Mouse (Mus musculus): ENCODE measurements around the gene Taar7b. TPM values are rescaled to one million over a fixed set of nuclear protein-coding genes. Genes with fewer than 3 reads are reported as not detected.

Taar7b gene
- total and polyA plus RNA-seq, 2 experiments from 2014 or later: not detected

DNA sequence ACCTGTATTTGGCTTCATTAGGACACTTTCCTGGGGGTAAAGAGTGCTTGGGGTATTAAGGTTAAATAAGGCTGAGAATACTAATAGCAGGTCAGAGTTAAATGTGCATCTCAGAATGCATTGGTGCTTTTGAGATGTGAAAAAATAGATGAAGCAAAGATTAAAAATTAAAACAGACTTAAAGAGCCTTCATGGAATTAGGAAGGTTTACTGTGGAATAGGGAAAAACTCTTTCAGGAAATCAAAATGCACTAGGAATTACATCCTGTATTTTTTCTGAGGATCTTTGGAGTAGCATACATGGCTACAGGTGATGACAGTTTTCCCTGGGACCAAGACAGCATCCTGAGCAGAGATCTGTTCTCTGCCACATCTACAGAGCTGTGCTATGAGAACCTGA is 27.2 kb downstream of the Taar7b start, which contains the start of gene Taar7d:
Taar7d (plus strand) TSS at position 301 of the 400 bp plus-strand sequence.
- ATAC-seq (ENCODE audit: insufficient read depth, low read depth): no peak
- Histone ChIP-seq H3K36me3 (replicated peaks; ENCODE audit: control insufficient read depth, insufficient read depth, low read length) (no peaks in the 10 kb centered on the region), H3K4me2 (ENCODE audit: low read depth, low read length) (no peak within 1 kb of the TSS), H3K27ac (ENCODE audit: low read depth) (no peak within 1 kb of the TSS), H3K9ac (replicated peaks; ENCODE audit: low read depth, low read length) (no peak within 1 kb of the TSS), H3K9me3 (replicated peaks; ENCODE audit: control insufficient read depth, low read length) (no peaks in the 10 kb centered on the region), H3K4me1 (ENCODE audit: control insufficient read depth, insufficient read depth) (no peaks in the 10 kb centered on the region), H3K27me3 (ENCODE audit: control insufficient read depth, insufficient read depth, low read length) (no peaks in the 10 kb centered on the region), H3K4me3 (ENCODE audit: low read depth, low read length) (no peak within 1 kb of the TSS)
- TF ChIP-seq EP300 (IDR thresholded peaks at IDR 0.05; ENCODE audit: low read depth): no peak
- no peak for TF ChIP-seq CTCF (IDR thresholded peaks at IDR 0.05; ENCODE audit: low read depth)
- no peak for DNase-seq (ENCODE audit: low spot score)

DNA sequence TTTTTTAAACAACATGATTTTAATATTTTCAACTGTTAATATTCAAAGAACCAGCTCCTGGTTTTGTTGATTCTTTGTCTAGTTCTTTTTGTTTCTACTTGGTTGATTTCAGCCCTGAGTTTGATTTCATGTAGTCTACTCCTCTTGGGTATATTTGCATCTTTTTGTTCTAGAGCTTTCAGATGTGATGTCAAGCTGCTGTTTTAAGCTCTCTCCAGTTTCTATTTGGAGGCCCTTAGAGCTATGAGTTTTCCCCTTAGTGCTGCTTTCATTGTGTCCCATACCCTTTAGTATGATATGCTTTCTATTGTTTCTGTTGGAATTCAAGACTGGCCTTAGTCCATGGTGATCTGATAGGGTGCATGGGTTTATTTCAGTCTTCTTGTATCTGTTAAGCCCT is 31.6 kb downstream of the Taar7b start:
- no peaks in the 10 kb centered on the region for H3K9me3 ChIP-seq (replicated peaks; ENCODE audit: control insufficient read depth, low read length)
- no peaks in the 10 kb centered on the region for H3K27me3 ChIP-seq (ENCODE audit: control insufficient read depth, insufficient read depth, low read length)
- H3K4me1 ChIP-seq (ENCODE audit: control insufficient read depth, insufficient read depth): no peaks in the 10 kb centered on the region
- no peak for TF ChIP-seq CTCF (IDR thresholded peaks at IDR 0.05; ENCODE audit: low read depth)
- ATAC-seq (ENCODE audit: insufficient read depth, low read depth): no peak
- no peak overlapping the region for H3K4me3 ChIP-seq (ENCODE audit: low read depth, low read length)
- no peak for DNase-seq (ENCODE audit: low spot score)
- H3K27ac ChIP-seq (ENCODE audit: low read depth): no peak overlapping the region
- no peak overlapping the region for H3K9ac ChIP-seq (replicated peaks; ENCODE audit: low read depth, low read length)
- no peaks in the 10 kb centered on the region for H3K36me3 ChIP-seq (replicated peaks; ENCODE audit: control insufficient read depth, insufficient read depth, low read length)
- no peak overlapping the region for H3K4me2 ChIP-seq (ENCODE audit: low read depth, low read length)

DNA sequence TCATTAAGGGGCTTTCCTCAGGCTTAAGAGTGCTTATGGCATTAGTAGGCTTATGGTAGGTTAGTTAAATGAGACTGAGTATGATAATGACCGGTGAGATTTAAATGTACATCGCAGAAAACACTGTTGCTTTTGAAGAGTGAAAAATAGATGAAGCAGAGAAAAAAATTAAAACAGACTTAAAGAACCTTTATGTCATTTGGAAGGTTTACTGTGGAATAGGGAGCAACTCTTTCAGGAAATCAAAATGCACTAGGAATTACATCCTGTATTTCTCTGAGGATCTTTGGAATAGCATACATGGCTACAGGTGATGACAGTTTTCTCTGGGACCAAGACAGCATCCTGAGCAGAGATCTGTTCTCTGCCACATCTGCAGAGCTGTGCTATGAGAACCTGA is 37.6 kb downstream of the Taar7b start, which contains the start of gene Taar7e:
Taar7e (plus strand) TSS at position 301 of the 400 bp plus-strand sequence.
- DNase-seq (ENCODE audit: low spot score): no peak
- Histone ChIP-seq H3K9ac (replicated peaks; ENCODE audit: low read depth, low read length) (no peak within 1 kb of the TSS), H3K9me3 (replicated peaks; ENCODE audit: control insufficient read depth, low read length) (no peaks in the 10 kb centered on the region), H3K4me3 (ENCODE audit: low read depth, low read length) (no peak within 1 kb of the TSS), H3K4me2 (ENCODE audit: low read depth, low read length) (no peak within 1 kb of the TSS), H3K27ac (ENCODE audit: low read depth) (no peak within 1 kb of the TSS), H3K27me3 (ENCODE audit: control insufficient read depth, insufficient read depth, low read length) (no peaks in the 10 kb centered on the region), H3K36me3 (replicated peaks; ENCODE audit: control insufficient read depth, insufficient read depth, low read length) (no peaks in the 10 kb centered on the region), H3K4me1 (ENCODE audit: control insufficient read depth, insufficient read depth) (no peaks in the 10 kb centered on the region)
- 88% methylated on average over 2 of the region's 2 CpGs for WGBS
- TF ChIP-seq CTCF (IDR thresholded peaks at IDR 0.05; ENCODE audit: low read depth): no peak
- no peak for TF ChIP-seq EP300 (IDR thresholded peaks at IDR 0.05; ENCODE audit: low read depth)
- no peak for ATAC-seq (ENCODE audit: insufficient read depth, low read depth)

- H3K4me3 ChIP-seq (ENCODE audit: low read depth, low read length): no peak overlapping the region
- TF ChIP-seq CTCF (IDR thresholded peaks at IDR 0.05; ENCODE audit: low read depth) (no peak), EP300 (IDR thresholded peaks at IDR 0.05; ENCODE audit: low read depth) (no peak)
- DNase-seq (ENCODE audit: low spot score) (no peak), ATAC-seq (ENCODE audit: insufficient read depth, low read depth) (no peak)
- 42% methylated on average over 2 of the region's 2 CpGs for WGBS
- H3K4me1 ChIP-seq (ENCODE audit: control insufficient read depth, insufficient read depth): no peaks in the 10 kb centered on the region
- no peaks in the 10 kb centered on the region for H3K27me3 ChIP-seq (ENCODE audit: control insufficient read depth, insufficient read depth, low read length)
- no peaks in the 10 kb centered on the region for H3K36me3 ChIP-seq (replicated peaks; ENCODE audit: control insufficient read depth, insufficient read depth, low read length)
- H3K9ac ChIP-seq (replicated peaks; ENCODE audit: low read depth, low read length): no peak overlapping the region
- no peaks in the 10 kb centered on the region for H3K9me3 ChIP-seq (replicated peaks; ENCODE audit: control insufficient read depth, low read length)
- H3K4me2 ChIP-seq (ENCODE audit: low read depth, low read length): no peak overlapping the region
- no peak overlapping the region for H3K27ac ChIP-seq (ENCODE audit: low read depth)
Observed at GRCm38 (mm10) chr10:24040120-24040869, 40.6 kb downstream of the Taar7b start.

DNA sequence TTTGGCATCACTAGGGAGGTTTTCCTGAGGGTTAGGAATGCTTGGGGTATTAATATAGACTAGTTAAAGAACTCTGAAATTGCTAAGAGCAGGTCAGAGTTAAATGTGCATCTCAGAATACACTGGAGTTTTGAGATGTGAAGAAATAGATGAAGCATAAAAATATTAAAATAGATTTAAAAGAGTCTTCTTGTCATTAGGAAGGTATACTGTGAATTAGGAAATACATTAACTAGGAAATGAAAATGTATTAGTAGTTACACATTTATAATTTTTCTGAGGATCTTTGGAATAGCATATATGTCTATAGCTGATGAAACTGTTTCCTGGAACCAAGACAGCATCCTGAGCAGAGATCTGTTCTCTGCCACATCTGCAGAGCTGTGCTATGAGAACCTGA is 49.5 kb downstream of the Taar7b start, which contains the start of gene Taar7f:
Taar7f (plus strand) TSS at position 301 of the 400 bp plus-strand sequence.
- Histone ChIP-seq H3K27me3 (ENCODE audit: control insufficient read depth, insufficient read depth, low read length) (no peaks in the 10 kb centered on the region), H3K27ac (ENCODE audit: low read depth) (no peak within 1 kb of the TSS), H3K9me3 (replicated peaks; ENCODE audit: control insufficient read depth, low read length) (no peaks in the 10 kb centered on the region), H3K36me3 (replicated peaks; ENCODE audit: control insufficient read depth, insufficient read depth, low read length) (no peaks in the 10 kb centered on the region), H3K4me3 (ENCODE audit: low read depth, low read length) (no peak within 1 kb of the TSS), H3K4me2 (ENCODE audit: low read depth, low read length) (no peak within 1 kb of the TSS), H3K9ac (replicated peaks; ENCODE audit: low read depth, low read length) (no peak within 1 kb of the TSS), H3K4me1 (ENCODE audit: control insufficient read depth, insufficient read depth) (no peaks in the 10 kb centered on the region)
- no peak for TF ChIP-seq EP300 (IDR thresholded peaks at IDR 0.05; ENCODE audit: low read depth)
- no peak for TF ChIP-seq CTCF (IDR thresholded peaks at IDR 0.05; ENCODE audit: low read depth)
- no peak for DNase-seq (ENCODE audit: low spot score)
- no peak for ATAC-seq (ENCODE audit: insufficient read depth, low read depth)

Other genes starting within 250 kb of the Taar7b start
- gene Rps12, start 212.7 kb upstream of the Taar7b start, total RNA-seq (2014; rRNA removed; ENCODE audit: low replicate concordance): 2,923 and 3,021 TPM in 2 replicates
- 83.1 and 86.0 TPM in 2 replicates for gene Rps12, start 212.7 kb upstream of the Taar7b start, polyA plus RNA-seq (2015; fragmentation: Nextera tagmentation; extraction: Ambion mirVana)
- gene Slc18b1, start 203.0 kb upstream of the Taar7b start, total RNA-seq (2014; rRNA removed; ENCODE audit: low replicate concordance): 7.2 and 10.1 TPM in 2 replicates
- 4.6 and 5.4 TPM in 2 replicates for gene Slc18b1, start 203.0 kb upstream of the Taar7b start, polyA plus RNA-seq (2015; fragmentation: Nextera tagmentation; extraction: Ambion mirVana)
- gene Vnn3, start 148.5 kb upstream of the Taar7b start, total RNA-seq (2014; rRNA removed; ENCODE audit: low replicate concordance): 0.62 TPM in 1 of 2 replicates, not detected in the other
- gene Vnn3, start 148.5 kb upstream of the Taar7b start, polyA plus RNA-seq (2015; fragmentation: Nextera tagmentation; extraction: Ambion mirVana): 0.08 and 0.12 TPM in 2 replicates
- gene Vnn1, start 105.3 kb upstream of the Taar7b start, total RNA-seq (2014; rRNA removed; ENCODE audit: low replicate concordance): 3.4 and 7.3 TPM in 2 replicates
- 0.68 and 0.74 TPM in 2 replicates for gene Vnn1, start 105.3 kb upstream of the Taar7b start, polyA plus RNA-seq (2015; fragmentation: Nextera tagmentation; extraction: Ambion mirVana)
- gene Taar1, start 79.6 kb upstream of the Taar7b start, total RNA-seq (2014; rRNA removed; ENCODE audit: low replicate concordance): not detected in 2 replicates
- gene Taar1, start 79.6 kb upstream of the Taar7b start, polyA plus RNA-seq (2015; fragmentation: Nextera tagmentation; extraction: Ambion mirVana): not detected in 2 replicates
- not detected in 2 replicates for gene Taar2, start 61.4 kb upstream of the Taar7b start, total RNA-seq (2014; rRNA removed; ENCODE audit: low replicate concordance)
- gene Taar2, start 61.4 kb upstream of the Taar7b start, polyA plus RNA-seq (2015; fragmentation: Nextera tagmentation; extraction: Ambion mirVana): not detected in 2 replicates
- gene Taar3, start 50.4 kb upstream of the Taar7b start, total RNA-seq (2014; rRNA removed; ENCODE audit: low replicate concordance): not detected in 2 replicates
- not detected in 2 replicates for gene Taar3, start 50.4 kb upstream of the Taar7b start, polyA plus RNA-seq (2015; fragmentation: Nextera tagmentation; extraction: Ambion mirVana)
- not detected in 2 replicates for gene Taar4, start 39.4 kb upstream of the Taar7b start, total RNA-seq (2014; rRNA removed; ENCODE audit: low replicate concordance)
- gene Taar4, start 39.4 kb upstream of the Taar7b start, polyA plus RNA-seq (2015; fragmentation: Nextera tagmentation; extraction: Ambion mirVana): not detected in 2 replicates
- not detected in 2 replicates for gene Taar5, start 29.2 kb upstream of the Taar7b start, total RNA-seq (2014; rRNA removed; ENCODE audit: low replicate concordance)
- not detected in 2 replicates for gene Taar5, start 29.2 kb upstream of the Taar7b start, polyA plus RNA-seq (2015; fragmentation: Nextera tagmentation; extraction: Ambion mirVana)
- gene Taar6, start 14.3 kb upstream of the Taar7b start, total RNA-seq (2014; rRNA removed; ENCODE audit: low replicate concordance): not detected in 2 replicates
- gene Taar6, start 14.3 kb upstream of the Taar7b start, polyA plus RNA-seq (2015; fragmentation: Nextera tagmentation; extraction: Ambion mirVana): not detected in 2 replicates
- not detected in 2 replicates for gene Taar7a, start 6.5 kb upstream of the Taar7b start, total RNA-seq (2014; rRNA removed; ENCODE audit: low replicate concordance)
- gene Taar7a, start 6.5 kb upstream of the Taar7b start, polyA plus RNA-seq (2015; fragmentation: Nextera tagmentation; extraction: Ambion mirVana): not detected in 2 replicates
- gene Taar7d, start 27.3 kb downstream of the Taar7b start, total RNA-seq (2014; rRNA removed; ENCODE audit: low replicate concordance): not detected in 2 replicates
- gene Taar7d, start 27.3 kb downstream of the Taar7b start, polyA plus RNA-seq (2015; fragmentation: Nextera tagmentation; extraction: Ambion mirVana): not detected in 2 replicates
- gene Taar7e, start 37.7 kb downstream of the Taar7b start, total RNA-seq (2014; rRNA removed; ENCODE audit: low replicate concordance): not detected in 2 replicates
- not detected in 2 replicates for gene Taar7e, start 37.7 kb downstream of the Taar7b start, polyA plus RNA-seq (2015; fragmentation: Nextera tagmentation; extraction: Ambion mirVana)
- not detected in 2 replicates for gene Taar7f, start 49.6 kb downstream of the Taar7b start, total RNA-seq (2014; rRNA removed; ENCODE audit: low replicate concordance)
- gene Taar7f, start 49.6 kb downstream of the Taar7b start, polyA plus RNA-seq (2015; fragmentation: Nextera tagmentation; extraction: Ambion mirVana): not detected in 2 replicates
- gene Taar8a, start 76.6 kb downstream of the Taar7b start, total RNA-seq (2014; rRNA removed; ENCODE audit: low replicate concordance): not detected in 2 replicates
- gene Taar8a, start 76.6 kb downstream of the Taar7b start, polyA plus RNA-seq (2015; fragmentation: Nextera tagmentation; extraction: Ambion mirVana): not detected in 2 replicates
- not detected in 2 replicates for gene Taar8b, start 92.4 kb downstream of the Taar7b start, total RNA-seq (2014; rRNA removed; ENCODE audit: low replicate concordance)
- gene Taar8b, start 92.4 kb downstream of the Taar7b start, polyA plus RNA-seq (2015; fragmentation: Nextera tagmentation; extraction: Ambion mirVana): not detected in 2 replicates
- not detected in 2 replicates for gene Taar8c, start 102.0 kb downstream of the Taar7b start, total RNA-seq (2014; rRNA removed; ENCODE audit: low replicate concordance)
- gene Taar8c, start 102.0 kb downstream of the Taar7b start, polyA plus RNA-seq (2015; fragmentation: Nextera tagmentation; extraction: Ambion mirVana): not detected in 2 replicates
- not detected in 2 replicates for gene Taar9, start 109.6 kb downstream of the Taar7b start, total RNA-seq (2014; rRNA removed; ENCODE audit: low replicate concordance)
- not detected in 2 replicates for gene Taar9, start 109.6 kb downstream of the Taar7b start, polyA plus RNA-seq (2015; fragmentation: Nextera tagmentation; extraction: Ambion mirVana)
- 30.1 and 35.6 TPM in 2 replicates for gene Stx7, start 149.4 kb downstream of the Taar7b start, total RNA-seq (2014; rRNA removed; ENCODE audit: low replicate concordance)
- gene Stx7, start 149.4 kb downstream of the Taar7b start, polyA plus RNA-seq (2015; fragmentation: Nextera tagmentation; extraction: Ambion mirVana): 67.8 and 68.8 TPM in 2 replicates
- 0.46 and 3.2 TPM in 2 replicates for gene Moxd1, start 223.6 kb downstream of the Taar7b start, total RNA-seq (2014; rRNA removed; ENCODE audit: low replicate concordance)
- gene Moxd1, start 223.6 kb downstream of the Taar7b start, polyA plus RNA-seq (2015; fragmentation: Nextera tagmentation; extraction: Ambion mirVana): 1.5 and 2.6 TPM in 2 replicates